Mouse (Mus musculus): ENCODE results near the gene Phtf2.
"Not testable (repeated sequence)": the region's sequence is repeated elsewhere in the genome, so short reads cannot be mapped to it uniquely, and the experiment has no call there.

Phtf2 gene

DNA sequence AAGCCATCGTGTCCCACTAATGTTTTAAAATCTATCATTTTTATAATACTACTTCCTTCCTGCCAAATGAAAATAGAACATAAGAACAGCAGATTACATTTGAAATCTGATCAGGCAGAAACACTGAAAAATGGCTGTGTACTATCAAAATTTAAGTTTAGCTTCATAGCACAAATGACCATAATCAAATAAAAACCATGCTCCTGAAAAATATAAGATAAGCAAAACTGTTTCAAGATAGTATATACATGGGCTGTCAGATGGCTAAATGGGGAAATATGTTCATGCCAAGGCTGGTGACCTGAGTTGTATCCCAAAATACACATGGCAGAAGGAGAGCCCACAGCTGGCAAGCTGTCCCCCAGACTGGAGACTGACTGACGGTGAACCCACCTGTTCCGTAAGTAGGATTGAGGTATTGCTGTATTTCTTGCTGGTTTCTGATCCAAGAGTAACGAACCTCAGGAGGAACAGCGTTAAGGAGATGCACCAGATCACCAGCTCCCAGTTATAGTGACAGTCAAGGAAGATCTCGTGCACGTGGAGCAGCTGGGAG, 116.5 kb downstream of the Phtf2 start:
- no peak for DNase-seq

DNA sequence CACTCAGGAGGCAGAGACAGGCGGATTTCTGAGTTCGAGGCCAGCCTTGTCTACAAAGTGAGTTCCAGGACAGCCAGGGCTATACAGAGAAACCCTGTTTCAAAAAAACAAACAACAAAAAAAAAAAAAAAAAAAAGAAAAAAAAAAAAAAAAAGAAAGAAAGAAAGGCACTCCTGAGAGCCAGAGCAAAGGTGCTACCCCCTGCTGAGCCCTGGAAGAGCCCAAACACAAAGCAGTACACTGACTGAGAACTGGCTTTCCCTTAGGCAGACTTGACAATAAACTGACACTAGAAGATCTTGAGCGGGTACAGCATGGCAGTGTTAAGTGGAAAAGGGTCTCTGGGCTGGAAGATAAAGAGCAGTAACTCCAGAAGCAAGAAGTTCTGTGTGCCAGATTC, 119.5 kb downstream of the Phtf2 start:
- DNase-seq = not testable (repeated sequence)

DNA sequence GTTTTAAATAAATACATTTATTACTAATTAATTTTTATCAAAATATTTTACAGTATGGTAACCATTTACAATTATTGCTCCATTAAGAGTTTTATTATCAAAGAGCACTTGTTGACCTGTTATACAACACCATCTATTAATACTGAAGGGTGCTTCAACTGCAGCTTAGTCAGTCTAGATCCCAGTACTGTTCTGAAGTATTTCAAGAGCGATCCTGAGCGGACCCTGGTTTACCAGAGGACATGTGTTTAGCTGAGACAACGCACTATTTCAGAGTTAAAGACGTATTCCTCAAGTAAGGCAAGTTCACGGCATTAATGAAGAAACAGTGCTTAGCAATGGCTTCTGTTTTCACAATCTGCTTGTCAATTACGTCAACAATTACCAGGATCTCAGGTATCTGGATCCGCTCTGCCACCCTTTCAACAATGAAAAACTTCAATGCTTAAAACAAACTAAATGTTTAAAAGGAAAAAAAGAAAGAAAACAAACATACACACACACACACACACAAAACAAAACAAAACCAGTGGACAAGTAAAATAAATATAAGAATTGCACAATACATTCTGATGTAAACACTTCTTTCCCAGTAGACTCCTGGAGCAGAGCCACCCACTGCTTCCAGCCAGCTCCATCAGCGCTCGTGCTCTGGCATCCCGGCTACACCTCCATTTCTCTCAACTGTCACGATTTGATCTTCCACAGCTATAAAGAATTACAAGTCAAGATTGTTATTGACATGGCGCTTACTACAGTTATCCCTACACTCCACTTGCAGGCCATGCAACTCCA, 121.4 kb downstream of the Phtf2 start:
- no peak for DNase-seq

DNA sequence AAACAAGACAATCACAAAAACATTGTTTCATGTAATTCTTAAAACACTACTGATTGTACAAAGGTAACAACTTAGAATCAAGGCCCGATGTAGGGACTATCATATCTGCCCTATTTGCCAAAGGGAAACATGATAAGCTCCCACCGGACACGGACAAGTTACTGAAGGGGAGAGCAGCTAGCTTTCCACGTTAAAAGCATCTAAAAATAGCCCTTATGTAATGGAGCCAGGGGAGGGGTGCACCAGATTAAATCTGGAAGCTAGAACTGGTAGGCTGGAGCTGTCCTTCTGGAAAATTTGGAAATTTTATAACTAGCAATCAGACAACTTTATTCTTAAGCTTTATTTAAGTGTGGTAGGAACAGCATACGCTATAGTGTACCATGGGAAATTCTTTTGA, 122.2 kb downstream of the Phtf2 start:
- no peak for DNase-seq

DNA sequence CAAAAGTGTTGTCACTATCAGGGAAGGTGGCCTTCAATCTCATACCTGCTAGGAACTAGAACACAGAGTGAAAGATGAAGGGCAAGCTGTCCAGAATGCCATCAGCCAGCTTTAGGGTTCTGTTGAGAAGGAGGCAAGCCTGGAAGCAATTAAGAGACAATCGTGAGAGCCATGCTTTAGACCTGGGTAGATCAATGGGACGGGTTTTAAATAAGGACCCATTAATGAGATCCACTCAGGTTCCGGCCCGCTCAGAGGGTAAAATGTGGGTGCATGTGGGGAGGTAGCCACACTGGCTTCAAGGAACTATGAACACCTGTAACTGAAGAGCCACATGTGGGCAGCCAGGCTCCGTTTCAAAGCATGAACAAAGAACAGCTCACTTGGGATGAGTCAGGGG, 128.0 kb downstream of the Phtf2 start:
- no peak for DNase-seq

DNA sequence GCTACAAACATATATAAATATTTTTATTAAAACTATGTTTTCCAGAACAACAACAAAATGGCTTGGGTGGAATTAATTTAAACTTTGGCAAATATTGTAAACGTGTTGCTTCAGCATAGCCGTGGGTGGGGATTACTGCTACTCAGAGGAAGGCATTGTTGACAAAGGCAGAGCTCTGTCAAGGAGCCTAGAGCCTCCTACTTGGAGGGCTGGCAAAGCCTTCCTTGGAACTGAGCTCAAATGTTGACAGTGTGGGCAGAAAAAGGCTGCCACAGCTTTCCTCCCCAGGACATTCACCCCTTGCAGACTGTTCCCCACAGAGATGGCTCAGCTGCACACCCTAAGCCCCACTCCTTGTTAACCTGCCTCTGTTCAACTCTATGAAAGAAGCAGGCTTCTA, 128.8 kb downstream of the Phtf2 start:
- DNase-seq = no peak

DNA sequence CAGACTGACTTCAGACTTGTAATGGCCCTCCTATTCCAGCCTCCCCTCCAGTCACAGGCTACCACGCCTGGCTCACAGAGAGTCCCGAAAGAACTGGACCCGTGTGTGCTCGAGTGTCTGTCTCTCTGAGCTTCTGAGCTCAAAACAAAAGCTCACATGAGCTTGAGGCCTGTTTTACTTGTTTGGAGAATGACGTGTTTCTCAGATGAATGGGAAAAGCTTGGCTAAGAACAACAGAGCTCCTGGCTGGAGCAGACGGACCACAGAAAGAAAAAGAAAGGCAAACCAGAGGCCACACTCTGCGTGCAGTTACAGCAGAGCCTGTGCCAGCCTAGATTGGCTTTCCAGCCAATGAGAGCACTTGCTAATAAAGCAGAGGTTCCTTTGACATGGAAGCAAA, 130.2 kb downstream of the Phtf2 start:
- no peak for DNase-seq

DNA sequence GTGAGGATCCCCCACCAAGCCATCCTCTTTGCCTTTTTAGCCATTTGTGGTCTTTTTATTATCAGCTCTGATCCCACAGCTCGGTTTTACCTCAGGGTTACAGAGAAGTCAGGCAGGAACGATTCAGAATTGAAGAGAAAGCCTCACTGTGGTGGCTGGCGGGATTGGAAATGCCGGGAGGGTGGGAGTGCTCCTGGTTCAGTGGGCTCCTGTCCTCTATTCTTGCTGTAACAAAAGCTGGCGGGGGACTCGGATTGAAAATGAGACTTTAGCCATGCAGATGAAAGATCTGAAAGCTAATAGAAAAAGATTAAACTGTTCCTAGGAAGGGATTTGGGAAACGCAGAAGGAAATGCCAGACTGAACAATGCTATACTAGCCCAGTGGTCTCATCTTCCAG, 130.9 kb downstream of the Phtf2 start:
- DNase-seq = no peak

DNA sequence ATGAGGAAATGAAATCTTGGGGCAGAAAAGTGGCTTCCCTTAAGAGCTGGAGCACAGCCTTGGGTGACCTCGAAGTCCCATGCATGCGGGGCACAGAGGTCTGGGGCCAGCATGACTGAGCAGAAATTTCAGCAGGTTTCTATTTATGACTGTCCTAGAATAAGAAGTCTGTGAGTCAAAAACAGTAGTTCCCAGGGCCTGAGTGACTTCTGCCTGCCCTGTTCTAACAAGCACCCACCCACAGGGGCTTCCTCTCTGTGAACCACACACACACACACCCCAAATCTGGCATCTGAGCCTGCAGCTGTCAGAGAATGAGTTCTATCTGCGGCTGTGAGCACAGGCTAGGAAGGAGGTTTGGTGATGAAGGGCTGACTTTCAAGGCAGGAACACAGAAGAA, 132.4 kb downstream of the Phtf2 start:
- DNase-seq = no peak

DNA sequence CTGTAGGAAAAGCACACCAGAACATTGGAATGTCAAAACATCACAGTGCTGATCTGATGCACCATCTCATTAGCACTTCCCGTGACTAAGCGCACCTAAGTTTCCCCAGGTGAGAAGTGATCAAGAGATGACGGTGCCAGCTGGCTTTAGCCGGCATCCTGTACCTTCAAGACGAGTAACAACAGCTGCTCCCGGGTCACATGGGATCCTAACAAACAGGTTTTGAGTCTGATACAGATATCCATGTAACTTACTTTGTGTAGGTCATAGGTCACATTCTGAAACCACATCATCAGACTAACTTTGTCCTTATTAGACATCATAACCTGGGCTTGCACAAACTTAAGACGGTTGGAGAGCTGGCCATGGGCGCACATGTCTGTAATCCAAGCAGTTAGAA, 133.1 kb downstream of the Phtf2 start:
- no peak for DNase-seq

DNA sequence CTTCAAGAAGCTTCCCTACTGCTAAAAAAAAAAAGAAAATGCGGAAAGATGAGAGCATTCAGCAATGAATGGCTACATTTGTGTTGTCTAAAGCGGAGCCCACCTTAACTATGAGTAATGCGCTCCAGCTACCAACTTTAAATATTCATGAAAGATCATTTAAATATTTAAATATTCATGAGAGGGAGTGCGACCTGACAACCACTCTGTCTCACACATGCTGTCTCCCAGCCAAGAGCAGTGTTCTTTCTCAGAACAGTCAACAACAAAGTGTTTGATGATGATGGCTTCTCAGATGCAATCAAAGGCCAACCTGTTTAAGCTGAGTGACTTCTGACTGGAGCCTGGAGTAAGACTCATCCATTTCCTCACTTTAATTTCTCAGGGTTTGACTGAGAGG, 133.8 kb downstream of the Phtf2 start:
- no peak for DNase-seq

DNA sequence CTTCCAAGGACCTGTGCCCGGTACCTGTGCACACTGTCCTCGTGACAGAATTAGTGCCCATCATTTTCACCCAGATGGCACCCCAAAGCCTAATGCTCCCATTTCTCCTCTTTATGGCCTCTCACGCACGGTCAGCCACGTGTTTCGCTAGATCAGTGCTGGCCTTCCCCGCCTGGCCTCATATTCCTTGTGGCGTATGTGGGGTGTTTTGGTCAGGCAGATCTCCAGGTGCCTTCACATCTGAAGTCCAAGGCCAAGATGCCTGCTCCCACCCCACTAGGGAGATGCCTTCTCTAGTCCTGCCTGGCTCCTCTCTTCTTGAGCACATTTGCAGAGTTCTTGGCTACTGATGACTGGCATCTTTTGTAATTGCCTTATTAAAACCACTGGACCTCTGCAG, 140.0 kb downstream of the Phtf2 start:
- no peak for DNase-seq

DNA sequence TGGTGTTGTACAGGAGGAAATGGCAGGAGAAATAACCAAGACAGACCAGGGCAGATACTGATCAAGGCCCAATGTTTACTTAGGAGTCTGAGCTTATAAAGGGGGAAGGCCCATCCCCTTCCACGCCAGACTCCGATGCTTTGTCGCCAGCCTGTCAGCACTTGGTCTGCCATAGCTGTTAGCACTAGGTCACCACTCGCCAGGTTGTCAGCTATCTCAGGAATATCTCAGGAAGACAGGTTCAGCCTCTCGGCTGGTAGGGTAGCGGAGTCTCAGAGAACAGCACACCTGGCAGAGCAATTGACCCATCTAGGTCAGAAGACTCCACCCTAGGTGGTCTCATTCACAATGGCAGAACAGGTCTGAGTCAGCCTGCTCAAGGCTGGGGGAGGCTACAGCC, 140.7 kb downstream of the Phtf2 start:
- DNase-seq = no peak

DNA sequence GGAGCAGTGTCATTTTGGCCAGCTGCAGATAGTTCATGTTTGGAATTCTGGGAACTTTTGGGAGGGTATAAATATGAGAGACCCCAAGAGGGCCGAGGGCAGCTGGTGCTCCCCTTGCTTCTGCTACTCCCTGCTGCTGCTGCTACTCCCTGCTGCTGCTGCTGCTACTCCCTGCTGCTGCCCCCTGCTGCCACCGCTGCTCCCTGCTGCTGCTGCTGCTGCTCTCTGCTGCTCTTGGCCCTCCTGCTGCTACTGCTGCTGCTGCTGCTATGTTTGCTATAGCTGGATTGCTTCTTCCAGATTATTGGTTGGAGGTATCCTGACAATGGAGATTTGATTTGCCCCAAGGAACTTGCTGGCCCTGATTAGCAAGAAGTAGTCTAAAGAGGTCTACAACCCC, 143.1 kb downstream of the Phtf2 start:
- peak in 1 of 2 experiments; percentile 27 for DNase-seq

DNA sequence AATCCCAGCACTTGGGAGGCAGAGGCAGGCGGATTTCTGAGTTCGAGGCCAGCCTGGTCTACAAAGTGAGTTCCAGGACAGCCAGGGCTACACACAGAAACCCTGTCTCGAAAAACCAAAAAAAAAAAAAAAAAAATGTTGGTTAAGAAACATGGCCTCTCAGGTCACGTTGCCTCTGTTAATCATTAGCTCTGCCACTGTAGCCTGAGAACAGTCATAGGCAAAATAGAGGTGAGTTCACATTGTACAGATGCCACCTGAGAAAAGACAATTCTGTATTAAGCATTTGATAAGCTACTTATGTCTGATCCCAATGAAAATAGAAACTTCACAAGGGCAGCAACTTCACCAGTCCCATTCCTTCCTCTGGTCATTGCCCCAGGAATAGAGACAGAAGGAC, 158.7 kb downstream of the Phtf2 start:
- peak in 1 of 2 experiments; percentile 9 for DNase-seq

DNA sequence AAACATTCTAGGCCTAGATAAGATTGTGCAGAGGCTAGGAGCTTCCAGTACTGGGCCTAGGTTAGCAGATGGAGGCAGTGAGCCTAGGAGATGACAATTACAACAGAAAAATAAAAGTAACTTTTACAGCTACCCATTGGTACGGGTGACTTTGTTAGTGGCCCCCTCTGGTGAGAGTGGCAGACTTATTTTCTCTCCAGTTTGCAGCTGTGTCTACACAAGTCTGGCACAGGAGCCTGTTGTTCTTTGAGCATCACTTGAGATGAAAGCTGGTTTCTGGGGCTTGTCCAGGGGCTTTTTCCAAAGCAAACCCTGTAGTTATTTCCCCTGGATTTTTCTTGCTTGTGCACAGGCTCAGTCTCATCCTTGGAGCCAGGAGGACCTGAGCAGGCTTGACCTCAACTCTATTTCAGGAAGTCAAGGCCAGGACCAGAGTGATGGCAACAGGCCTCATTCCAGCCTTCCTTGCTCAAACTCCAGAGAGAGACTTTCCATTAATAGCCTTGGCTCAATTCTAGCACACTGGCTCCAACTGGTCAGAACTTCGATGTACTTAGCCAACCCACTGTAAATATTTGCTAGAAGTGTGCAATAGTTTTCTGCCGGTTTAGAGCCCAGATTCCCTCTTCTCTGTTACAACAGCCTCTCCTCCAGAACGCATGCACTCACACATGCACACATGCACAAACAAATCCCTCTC, 161.6 kb downstream of the Phtf2 start:
- no peak for DNase-seq

DNA sequence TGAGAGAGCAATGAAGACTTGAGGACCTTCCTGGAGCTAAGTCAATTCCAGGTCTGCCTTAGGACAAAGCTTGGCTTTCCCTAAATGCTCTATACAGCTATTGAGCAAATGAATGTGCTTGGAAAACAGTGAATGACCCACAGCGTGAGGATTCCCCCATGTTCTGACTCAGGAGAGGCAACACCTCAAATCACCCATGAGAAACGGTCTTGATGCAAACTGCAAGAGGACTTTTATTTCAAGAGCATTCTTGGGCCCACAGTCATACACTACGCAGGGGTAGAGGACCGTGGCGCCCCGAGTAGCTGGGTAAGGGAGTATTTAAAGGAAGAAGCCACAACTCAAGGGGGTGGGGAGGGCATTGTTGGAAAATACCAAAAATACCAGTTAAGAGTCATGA, 165.9 kb downstream of the Phtf2 start:
- DNase-seq = not testable (repeated sequence)

DNA sequence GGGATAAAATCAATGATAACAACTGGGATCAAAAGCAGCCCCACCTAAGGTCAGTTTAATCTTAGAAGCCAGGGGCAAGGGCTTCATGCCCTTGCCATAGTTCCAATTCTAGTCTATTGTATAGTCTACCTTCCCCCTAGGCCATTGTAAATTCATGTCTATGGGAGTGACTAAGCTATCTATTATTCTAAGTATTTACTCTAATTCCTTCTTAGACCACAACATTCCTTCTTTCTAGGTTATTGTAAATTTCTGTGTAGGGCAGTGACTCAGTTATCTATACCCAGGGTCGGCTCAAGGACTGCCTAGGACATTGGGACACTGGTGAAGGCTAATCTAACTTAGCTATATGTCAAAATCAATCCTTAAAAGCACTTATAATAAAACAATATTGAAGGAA, 167.3 kb downstream of the Phtf2 start:
- DNase-seq = not testable (repeated sequence)

DNA sequence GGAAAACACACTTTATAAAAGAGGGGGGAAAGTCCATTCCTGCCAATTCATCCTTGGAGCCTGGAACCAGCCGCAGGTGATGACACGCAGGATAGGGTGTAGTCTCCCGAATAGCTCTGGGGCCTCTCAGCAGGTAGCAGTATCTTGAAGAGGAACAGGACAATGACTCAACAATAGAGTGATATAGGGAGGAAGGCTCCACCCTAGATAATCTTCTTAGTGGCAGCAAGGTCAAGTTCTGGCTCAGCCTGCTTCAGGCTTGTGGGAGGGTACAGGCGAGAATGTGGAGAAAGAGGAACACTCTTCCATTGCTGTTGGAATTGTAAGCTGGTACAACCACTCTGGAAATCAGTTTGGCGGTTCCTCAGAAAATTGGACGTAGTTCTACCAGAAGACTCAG, 171.1 kb downstream of the Phtf2 start:
- DNase-seq = not testable (repeated sequence)

Measured in kidney, postnatal 36 days (tissue).